7 mouse cellular contexts compared by ENCODE assay signal in the genomic region with DNA sequence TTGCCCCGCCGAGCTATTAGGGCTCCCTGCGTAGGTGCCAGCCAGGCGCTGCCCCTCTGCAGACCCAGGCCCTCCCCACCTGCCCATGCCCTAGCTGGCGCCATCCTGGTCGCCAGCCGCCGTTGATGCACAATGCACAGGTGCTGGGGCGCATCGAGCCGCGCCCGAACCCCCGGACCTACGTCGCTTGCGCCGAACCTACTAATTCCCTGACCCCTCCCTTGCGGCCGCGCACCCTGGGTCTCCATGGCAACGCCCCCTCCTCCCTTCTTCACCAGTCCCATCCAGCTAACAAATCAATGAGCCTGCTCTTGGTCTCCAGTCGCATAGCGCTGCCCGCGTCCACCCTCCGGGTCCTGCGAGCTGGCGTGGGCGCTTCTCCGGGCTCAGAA. TPM values are rescaled to one million over a fixed set of nuclear protein-coding genes. Genes with fewer than 3 reads are reported as not detected.
DNase-seq lines count a peak whose midpoint lies in the region; ATAC-seq and TF ChIP-seq lines count a peak whose summit lies in the region.

No protein-coding gene starts in this region.

- no peak for TF ChIP-seq CTCF in forebrain, postnatal 0 days (IDR thresholded peaks at IDR 0.05; ENCODE audit: low read depth)
- no peak for TF ChIP-seq CTCF in liver, postnatal 0 days (IDR thresholded peaks at IDR 0.05; ENCODE audit: low read depth)
- TF ChIP-seq CTCF in stomach, postnatal 0 days (IDR thresholded peaks at IDR 0.05; ENCODE audit: low read depth): no peak

- peak overlapping the region; percentile 70 for H3K9ac ChIP-seq in forebrain, postnatal 0 days
- peak overlapping the region; percentile 55; the same call in 1 of the 2 replicates for H3K9ac ChIP-seq in liver, postnatal 0 days (replicated peaks)
- H3K9ac ChIP-seq in stomach, postnatal 0 days (ENCODE audit: low read length): peak overlapping the region; percentile 48

- peak; percentile 46 for ATAC-seq in forebrain, postnatal 0 days
- ATAC-seq in liver, postnatal 0 days: peak; percentile 22
- ATAC-seq in stomach, postnatal 0 days (ENCODE audit: low FRiP score, low TSS enrichment): peak; percentile 41

- peak overlapping the region; percentile 100 for H3K4me2 ChIP-seq in forebrain, postnatal 0 days (ENCODE audit: low read depth)
- H3K4me2 ChIP-seq in liver, postnatal 0 days (ENCODE audit: low read depth, low read length): peak overlapping the region; percentile 97
- peak overlapping the region; percentile 99 for H3K4me2 ChIP-seq in stomach, postnatal 0 days (replicated peaks; ENCODE audit: low read depth)

- no peaks in the 10 kb centered on the region for H3K9me3 ChIP-seq in forebrain, postnatal 0 days (ENCODE audit: low read length)
- H3K9me3 ChIP-seq in liver, postnatal 0 days (ENCODE audit: low read length): no peaks in the 10 kb centered on the region
- H3K9me3 ChIP-seq in stomach, postnatal 0 days (ENCODE audit: control insufficient read depth, low read length): no peaks in the 10 kb centered on the region

- H3K36me3 ChIP-seq in forebrain, postnatal 0 days (ENCODE audit: insufficient read depth): peaks cover 7% of the 10 kb centered on the region; the same call in 1 of the 2 replicates
- H3K36me3 ChIP-seq in liver, postnatal 0 days (replicated peaks; ENCODE audit: insufficient read depth, low read length): no peaks in the 10 kb centered on the region; the same call in 1 of the 2 replicates
- H3K36me3 ChIP-seq in stomach, postnatal 0 days (ENCODE audit: control insufficient read depth, insufficient read depth, low read length): 0 out of 2 replicates have a peak, but pooled peaks cover 2% of the 10 kb centered on the region

- peak overlapping the region; percentile 82 for H3K4me3 ChIP-seq in forebrain, postnatal 0 days (ENCODE audit: low read depth, low read length)
- H3K4me3 ChIP-seq in liver, postnatal 0 days (ENCODE audit: low read depth, low read length): peak overlapping the region; percentile 67
- peak overlapping the region; percentile 63 for H3K4me3 ChIP-seq in stomach, postnatal 0 days (ENCODE audit: low read depth, low read length)

- under 1% methylated on average over 30 of the region's 31 CpGs for WGBS in forebrain, postnatal 0 days
- under 1% methylated on average over 28 of the region's 31 CpGs for WGBS in liver, postnatal 0 days (ENCODE audit: insufficient replicate concordance)
- under 1% methylated on average over 30 of the region's 31 CpGs for WGBS in stomach, postnatal 0 days

- peaks cover 66% of the 10 kb centered on the region for H3K27me3 ChIP-seq in forebrain, postnatal 0 days (ENCODE audit: insufficient read depth, low read length)
- H3K27me3 ChIP-seq in liver, postnatal 0 days (ENCODE audit: insufficient read depth, low read length): peaks cover 81% of the 10 kb centered on the region
- peaks cover 30% of the 10 kb centered on the region; the same call in 1 of the 2 replicates for H3K27me3 ChIP-seq in stomach, postnatal 0 days (ENCODE audit: control insufficient read depth, insufficient read depth, low read length)

- TF ChIP-seq EP300 in liver, postnatal 0 days (IDR thresholded peaks at IDR 0.05; ENCODE audit: low read depth): no peak
- TF ChIP-seq EP300 in stomach, postnatal 0 days (optimal IDR thresholded peaks at IDR 0.05): no peak

- peak overlapping the region; percentile 79 for H3K27ac ChIP-seq in forebrain, postnatal 0 days (ENCODE audit: low read depth, low read length)
- H3K27ac ChIP-seq in liver, postnatal 0 days (ENCODE audit: low read depth): no peak overlapping the region
- H3K27ac ChIP-seq in stomach, postnatal 0 days (replicated peaks): no peak overlapping the region

- intact Hi-C loops in left cerebral cortex, postnatal 25 days (cut with DNase I): no loop called here

- H3K4me1 ChIP-seq in forebrain, postnatal 0 days (ENCODE audit: insufficient read depth): peaks cover 15% of the 10 kb centered on the region
- H3K4me1 ChIP-seq in liver, postnatal 0 days (ENCODE audit: insufficient read depth): peaks cover 48% of the 10 kb centered on the region
- peaks cover 4% of the 10 kb centered on the region for H3K4me1 ChIP-seq in stomach, postnatal 0 days (replicated peaks; ENCODE audit: control insufficient read depth, insufficient read depth)

- peak; percentile 61 to 73 for DNase-seq in left cerebral cortex, postnatal 25 days (ENCODE audit: low spot score in 2 of 2)
- no peak for DNase-seq in left cerebral cortex, adult 11 months (ENCODE audit: low spot score)
- DNase-seq in brain, adult 2 months (ENCODE audit: low read depth, low spot score): peak; percentile 68
- DNase-seq in forebrain, postnatal 0 days: peak; percentile 79
- DNase-seq in liver, postnatal 0 days: no peak
- DNase-seq in stomach, postnatal 0 days (ENCODE audit: low spot score): no peak
- DNase-seq in c-Kit-positive CD71-positive TER-119-positive erythroid progenitor cells, embryonic 14.5 days (ENCODE audit: low spot score): no peak

RNA-seq across cellular contexts. Expression of gene Cbx8, which starts 0.6 kb away (rescaled TPM):
- 10 to 100 TPM; 12.9 to 17.7 TPM for total RNA-seq in left cerebral cortex, postnatal 25 days (2021)
- total RNA-seq in forebrain, postnatal 0 days (2014; rRNA removed): 14.2 and 21.9 TPM in 2 replicates
- 5.3 and 8.5 TPM in 2 replicates for polyA plus RNA-seq in forebrain, postnatal 0 days (2015; fragmentation: Nextera tagmentation; extraction: Ambion mirVana)
- 3.1 and 3.9 TPM in 2 replicates for polyA plus RNA-seq in liver, postnatal 0 days (2015; fragmentation: Nextera tagmentation; extraction: Ambion mirVana)
- 4.6 and 5.1 TPM in 2 replicates for polyA plus RNA-seq in stomach, postnatal 0 days (2015; fragmentation: Nextera tagmentation; extraction: Ambion mirVana)

RNA-seq across cellular contexts. Expression of gene Cbx2, which starts 18.6 kb away (rescaled TPM):
- 1 to 10 TPM; 2.6 to 3.0 TPM for total RNA-seq in left cerebral cortex, postnatal 25 days (2021)
- total RNA-seq in forebrain, postnatal 0 days (2014; rRNA removed): 9.2 and 15.2 TPM in 2 replicates
- polyA plus RNA-seq in forebrain, postnatal 0 days (2015; fragmentation: Nextera tagmentation; extraction: Ambion mirVana): 6.4 TPM in 2 replicates
- polyA plus RNA-seq in liver, postnatal 0 days (2015; fragmentation: Nextera tagmentation; extraction: Ambion mirVana): 1.9 and 2.0 TPM in 2 replicates
- 5.1 and 5.3 TPM in 2 replicates for polyA plus RNA-seq in stomach, postnatal 0 days (2015; fragmentation: Nextera tagmentation; extraction: Ambion mirVana)

RNA-seq across cellular contexts. Expression of gene Cbx4, which starts 44.7 kb away (rescaled TPM):
- total RNA-seq in left cerebral cortex, postnatal 25 days (2021): 10 to 100 TPM; 59.5 to 66.2 TPM
- total RNA-seq in forebrain, postnatal 0 days (2014; rRNA removed): 36.1 and 38.6 TPM in 2 replicates
- polyA plus RNA-seq in forebrain, postnatal 0 days (2015; fragmentation: Nextera tagmentation; extraction: Ambion mirVana): 21.7 and 26.1 TPM in 2 replicates
- 2.8 and 4.7 TPM in 2 replicates for polyA plus RNA-seq in liver, postnatal 0 days (2015; fragmentation: Nextera tagmentation; extraction: Ambion mirVana)
- 9.6 and 11.2 TPM in 2 replicates for polyA plus RNA-seq in stomach, postnatal 0 days (2015; fragmentation: Nextera tagmentation; extraction: Ambion mirVana)

RNA-seq across cellular contexts. Expression of gene Enpp7, which starts 53.3 kb away (rescaled TPM):
- total RNA-seq in left cerebral cortex, postnatal 25 days (2021): not detected
- total RNA-seq in forebrain, postnatal 0 days (2014; rRNA removed): not detected in 2 replicates
- polyA plus RNA-seq in forebrain, postnatal 0 days (2015; fragmentation: Nextera tagmentation; extraction: Ambion mirVana): not detected in 2 replicates
- polyA plus RNA-seq in liver, postnatal 0 days (2015; fragmentation: Nextera tagmentation; extraction: Ambion mirVana): not detected in 2 replicates
- not detected in 2 replicates for polyA plus RNA-seq in stomach, postnatal 0 days (2015; fragmentation: Nextera tagmentation; extraction: Ambion mirVana)

Comparison
In these comparisons a context has a peak if more than half of its experiments do, and no peak if none do; other contexts are left out.
1. DNase-seq: peak in left cerebral cortex, postnatal 25 days (2 of 2), brain, adult 2 months (single experiment) and forebrain, postnatal 0 days (single experiment); none in left cerebral cortex, adult 11 months (single experiment), liver, postnatal 0 days (single experiment), stomach, postnatal 0 days (single experiment) and c-Kit-positive CD71-positive TER-119-positive erythroid progenitor cells, embryonic 14.5 days (single experiment).
2. Peak in every context shown above with its lines, with median percentiles within 50 percentile points of each other: ATAC-seq, H3K4me2 ChIP-seq, H3K4me3 ChIP-seq and H3K9ac ChIP-seq.